In genomic region chr1:157439973-157440641, GRCm38 (mm10) we compare ENCODE assay signal across 8 mouse cellular contexts. TPM values are rescaled to one million over a fixed set of nuclear protein-coding genes. Genes with fewer than 3 reads are reported as not detected.
A peak's percentile ranks its signal among the peaks of the same experiment; 100 is the strongest.
DNase-seq lines count a peak whose midpoint lies in the region; ATAC-seq lines count a peak whose summit lies in the region.

No protein-coding gene starts in this region.

- no peaks in the 10 kb centered on the region for H3K9me3 ChIP-seq in kidney, embryonic 15.5 days (replicated peaks)
- no peaks in the 10 kb centered on the region for H3K9me3 ChIP-seq in limb, embryonic 10.5 days (replicated peaks)
- no peaks in the 10 kb centered on the region for H3K9me3 ChIP-seq in neural tube, embryonic 14.5 days (ENCODE audit: control insufficient read depth, low read length)

- no peak overlapping the region for H3K9ac ChIP-seq in kidney, embryonic 15.5 days
- H3K9ac ChIP-seq in neural tube, embryonic 14.5 days (replicated peaks; ENCODE audit: low read depth, low read length) = no peak overlapping the region

- H3K27me3 ChIP-seq in kidney, embryonic 15.5 days = no peaks in the 10 kb centered on the region
- H3K27me3 ChIP-seq in limb, embryonic 10.5 days (ENCODE audit: low read depth, poor library complexity, severe bottlenecking) = peaks cover 14% of the 10 kb centered on the region; the same call in 1 of the 2 replicates
- no peaks in the 10 kb centered on the region for H3K27me3 ChIP-seq in neural tube, embryonic 14.5 days (ENCODE audit: control insufficient read depth, insufficient read depth, low read length)

- peak overlapping the region; percentile 39 for H3K4me2 ChIP-seq in kidney, embryonic 15.5 days
- H3K4me2 ChIP-seq in neural tube, embryonic 14.5 days (ENCODE audit: low read depth, low read length) = peak overlapping the region; percentile 34

- no peak for ATAC-seq in kidney, embryonic 15.5 days (replicated peaks; ENCODE audit: low FRiP score)
- ATAC-seq in neural tube, embryonic 14.5 days (ENCODE audit: low read depth) = peak; percentile 84; the same call in 1 of the 2 replicates
- ATAC-seq in monocyte, adult 5-6 weeks (replicated peaks; ENCODE audit: insufficient number of reproducible peaks, low FRiP score, low TSS enrichment, poor library complexity, severe bottlenecking) = no peak

- no peak overlapping the region for H3K4me3 ChIP-seq in kidney, embryonic 15.5 days (replicated peaks)
- H3K4me3 ChIP-seq in limb, embryonic 10.5 days = peak overlapping the region; percentile 20; the same call in 1 of the 2 replicates
- no peak overlapping the region for H3K4me3 ChIP-seq in neural tube, embryonic 14.5 days (ENCODE audit: low read depth, low read length)

- no peak overlapping the region for H3K27ac ChIP-seq in kidney, embryonic 15.5 days
- no peak overlapping the region for H3K27ac ChIP-seq in limb, embryonic 10.5 days
- peak overlapping the region; percentile 22; the same call in 1 of the 2 replicates for H3K27ac ChIP-seq in neural tube, embryonic 14.5 days (ENCODE audit: low read depth, low read length)

- WGBS in kidney, embryonic 15.5 days = 11% methylated on average over 14 of the region's 14 CpGs
- 4% methylated on average over 14 of the region's 14 CpGs for WGBS in limb, embryonic 10.5 days
- WGBS in neural tube, embryonic 14.5 days = 4% methylated on average over 14 of the region's 14 CpGs

- H3K36me3 ChIP-seq in kidney, embryonic 15.5 days = no peaks in the 10 kb centered on the region
- no peaks in the 10 kb centered on the region for H3K36me3 ChIP-seq in limb, embryonic 10.5 days
- H3K36me3 ChIP-seq in neural tube, embryonic 14.5 days (ENCODE audit: control insufficient read depth, insufficient read depth, low read length) = no peaks in the 10 kb centered on the region

- H3K4me1 ChIP-seq in kidney, embryonic 15.5 days = peaks cover 12% of the 10 kb centered on the region
- H3K4me1 ChIP-seq in limb, embryonic 10.5 days = peaks cover 34% of the 10 kb centered on the region
- H3K4me1 ChIP-seq in neural tube, embryonic 14.5 days (ENCODE audit: control insufficient read depth, insufficient read depth, low read length) = peaks cover 18% of the 10 kb centered on the region

- no peak for DNase-seq in kidney, postnatal 14 days
- peak; percentile 60 for DNase-seq in embryo, embryonic 9.5 days (ENCODE audit: extremely low spot score)
- peak; percentile 37 for DNase-seq in limb, embryonic 10.5 days (ENCODE audit: low spot score)
- DNase-seq in lung, postnatal 36 days = no peak
- no peak for DNase-seq in c-Kit-positive CD71-positive TER-119-positive erythroid progenitor cells, embryonic 14.5 days (ENCODE audit: low spot score)

RNA-seq across cellular contexts. Expression of gene Cryzl2, which starts 18.3 kb away (rescaled TPM):
- polyA plus RNA-seq in kidney, embryonic 15.5 days (2015; fragmentation: Nextera tagmentation; extraction: Ambion mirVana) = 17.4 and 19.8 TPM in 2 replicates
- polyA plus RNA-seq in limb, embryonic 10.5 days (2016; fragmentation: Nextera tagmentation; extraction: Ambion mirVana) = 4.6 and 7.6 TPM in 2 replicates
- polyA plus RNA-seq in neural tube, embryonic 14.5 days (2014; fragmentation: Nextera tagmentation; extraction: Ambion mirVana) = 6.2 and 8.2 TPM in 2 replicates
- total RNA-seq in monocyte, adult 5-6 weeks (2017) = 1.4 to 6.2 TPM (median 2.8 TPM) in 3 replicates

RNA-seq across cellular contexts. Expression of gene Rasal2, which starts 27.7 kb away (rescaled TPM):
- polyA plus RNA-seq in kidney, embryonic 15.5 days (2015; fragmentation: Nextera tagmentation; extraction: Ambion mirVana) = 8.0 and 8.1 TPM in 2 replicates
- polyA plus RNA-seq in limb, embryonic 10.5 days (2016; fragmentation: Nextera tagmentation; extraction: Ambion mirVana) = 5.8 and 6.2 TPM in 2 replicates
- polyA plus RNA-seq in neural tube, embryonic 14.5 days (2014; fragmentation: Nextera tagmentation; extraction: Ambion mirVana) = 36.6 and 46.4 TPM in 2 replicates
- 0.53 to 2.0 TPM (median 1.0 TPM) in 3 replicates for total RNA-seq in monocyte, adult 5-6 weeks (2017)

Comparison
In these comparisons a context has a peak if more than half of its experiments do, and no peak if none do; other contexts are left out.
1. DNase-seq: peak in embryo, embryonic 9.5 days (single experiment) and limb, embryonic 10.5 days (single experiment); none in kidney, postnatal 14 days (single experiment), lung, postnatal 36 days (single experiment) and c-Kit-positive CD71-positive TER-119-positive erythroid progenitor cells, embryonic 14.5 days (single experiment).